Mouse (Mus musculus) stomach, postnatal 0 days (tissue): ENCODE measurements around the gene Gm29666. TPM values are rescaled to one million over a fixed set of nuclear protein-coding genes. Genes with fewer than 3 reads are reported as not detected.
A peak's percentile ranks its signal among the peaks of the same experiment; 100 is the strongest.
"Not testable (repeated sequence)": the region's sequence is repeated elsewhere in the genome, so short reads cannot be mapped to it uniquely, and the experiment has no call there.

Source experiments
- ATAC-seq: fragments of 200-750 bp; cut with Nextera tagmentation; 2 replicates; pipeline ENCODE4 v1.8.0; 2017; ENCODE audit not compliant: low FRiP score, low TSS enrichment
- DNase-seq: peaks from one replicate; pipeline ENCODE4 v3.0.0-alpha.2; 2016; ENCODE audit warnings: low spot score
- H3K27ac ChIP-seq: fragments of 300-500 bp; sonication (generic); replicated peaks from 2 replicates; pipeline ENCODE4 v1.5.1; 2014; ENCODE audit warnings: mild to moderate bottlenecking, control low read depth
- H3K27me3 ChIP-seq: fragments of 300-500 bp; sonication (generic); 2 replicates; pipeline ENCODE4 v1.6.1; 2014; ENCODE audit warnings: low read length; ENCODE audit not compliant: control insufficient read depth, insufficient read depth
- H3K36me3 ChIP-seq: fragments of 300-500 bp; sonication (generic); 2 replicates; pipeline ENCODE4 v1.6.1; 2014; ENCODE audit warnings: low read length, mixed read lengths; ENCODE audit not compliant: control insufficient read depth, insufficient read depth
- H3K4me1 ChIP-seq: fragments of 300-500 bp; sonication (generic); replicated peaks from 2 replicates; pipeline ENCODE4 v1.6.1; 2014; ENCODE audit warnings: antibody characterized with exemption; ENCODE audit not compliant: control insufficient read depth, insufficient read depth
- H3K4me2 ChIP-seq: fragments of 300-500 bp; sonication (generic); replicated peaks from 2 replicates; pipeline ENCODE4 v1.6.1; 2014; ENCODE audit warnings: low read depth, mild to moderate bottlenecking, control low read depth, moderate library complexity
- H3K4me3 ChIP-seq: fragments of 300-500 bp; sonication (generic); 2 replicates; pipeline ENCODE4 v1.5.1; 2014; ENCODE audit warnings: low read depth, low read length, control low read depth
- H3K9ac ChIP-seq: fragments of 300-500 bp; sonication (generic); 2 replicates; pipeline ENCODE4 v1.6.1; 2014; ENCODE audit warnings: mild to moderate bottlenecking, low read length, control low read depth, mixed read lengths
- H3K9me3 ChIP-seq: fragments of 300-500 bp; sonication (generic); 2 replicates; pipeline ENCODE4 v1.6.1; 2016; ENCODE audit warnings: low read length; ENCODE audit not compliant: control insufficient read depth
- CTCF ChIP-seq: IDR thresholded peaks from 2 replicates; pipeline ENCODE4 v1.5.1; 2016; ENCODE audit warnings: antibody characterized with exemption, low read depth, mild to moderate bottlenecking, moderate library complexity
- EP300 ChIP-seq: optimal IDR thresholded peaks from 2 replicates; pipeline ENCODE3; 2016; ENCODE audit warnings: antibody characterized with exemption
- WGBS: fragments of 180-500 bp; shearing (Covaris S2); extraction: QIAGEN DNeasy Blood & Tissue Kit; methylation state at CpG from one replicate; pipeline ENCODE4 v1.1.7; 2014; 5-methylcytosine and 5-hydroxymethylcytosine counted together
- polyA plus RNA-seq: library from polyadenylated mRNA; unstranded; fragments of >200 nt; fragmentation: Nextera tagmentation; extraction: Ambion mirVana; gene quantifications from 2 replicates; pipeline ENCODE4 v1.2.1, GENCODE M21; 2015

The Gm29666 gene
- polyA plus RNA-seq, 1 experiment from 2014 or later: 0.15 TPM

- Histone ChIP-seq H3K4me2 (no peak overlapping the region), H3K4me1 (no peaks in the 10 kb centered on the region), H3K27me3 (no peaks in the 10 kb centered on the region), H3K9me3 (no peaks in the 10 kb centered on the region), H3K4me3 (no peak overlapping the region), H3K9ac (no peak overlapping the region), H3K27ac (no peak overlapping the region), H3K36me3 (no peaks in the 10 kb centered on the region)
- TF ChIP-seq EP300 (no peak), CTCF (no peak)
- WGBS: 23% methylated on average over 7 of the region's 7 CpGs
- ATAC-seq (no peak), DNase-seq (no peak)
Measured at GRCm38 (mm10) chr15:84898077-84898476, 21.8 kb downstream of the Gm29666 start.

DNA sequence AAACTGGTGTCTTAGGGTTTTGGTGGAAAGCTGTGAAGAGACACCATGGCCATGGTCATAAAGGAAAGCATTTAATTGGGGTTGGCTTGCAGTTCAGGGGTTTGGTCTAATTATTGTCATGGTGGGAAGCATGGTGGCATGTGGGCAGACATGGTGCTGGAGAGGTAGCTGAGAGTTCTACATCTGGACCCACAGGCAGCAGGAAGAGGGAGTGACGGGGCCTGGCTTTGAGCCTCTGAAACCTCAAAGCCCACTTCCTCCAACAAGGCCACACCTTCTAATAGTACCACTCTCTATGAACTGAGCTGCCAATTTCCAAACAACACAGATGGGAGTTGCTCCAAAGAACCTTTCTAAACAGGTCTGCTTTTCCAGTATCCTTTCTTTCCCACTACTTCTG, 23.2 kb downstream of the Gm29666 start:
- no peak overlapping the region for H3K4me3 ChIP-seq
- H3K9me3 ChIP-seq: no peaks in the 10 kb centered on the region
- TF ChIP-seq CTCF (no peak), EP300 (no peak)
- 88% methylated on average over 1 of the region's 1 CpGs for WGBS
- no peak overlapping the region for H3K9ac ChIP-seq
- H3K4me2 ChIP-seq: no peak overlapping the region
- ATAC-seq (no peak), DNase-seq (no peak)
- H3K36me3 ChIP-seq: no peaks in the 10 kb centered on the region
- no peaks in the 10 kb centered on the region for H3K27me3 ChIP-seq
- no peak overlapping the region for H3K27ac ChIP-seq
- H3K4me1 ChIP-seq: no peaks in the 10 kb centered on the region

DNA sequence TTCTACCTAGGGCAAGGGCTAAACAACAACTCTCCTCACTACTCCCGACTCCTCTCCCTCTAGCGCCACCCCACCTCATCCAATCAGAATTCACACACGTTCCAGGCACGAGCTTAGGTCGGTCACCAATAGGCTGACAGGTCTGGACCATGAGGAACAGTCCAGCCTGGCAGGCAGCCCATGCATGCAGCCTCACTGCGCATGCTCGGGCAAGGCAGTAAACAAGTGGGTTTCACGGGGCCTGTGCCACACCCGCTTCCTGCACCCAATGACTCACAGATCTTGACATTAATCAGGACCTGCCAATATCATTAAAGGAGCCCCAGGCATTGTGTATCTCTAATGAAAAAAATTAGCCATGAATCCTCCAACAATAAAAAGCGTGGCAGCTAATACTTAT, 23.6 kb downstream of the Gm29666 start:
- not testable (repeated sequence) for H3K36me3 ChIP-seq, H3K9me3 ChIP-seq, H3K9ac ChIP-seq, ATAC-seq, H3K27ac ChIP-seq, H3K27me3 ChIP-seq, H3K4me3 ChIP-seq, H3K4me1 ChIP-seq, H3K4me2 ChIP-seq
- DNase-seq: peak; percentile 26
- 56% methylated on average over 10 of the region's 10 CpGs for WGBS

DNA sequence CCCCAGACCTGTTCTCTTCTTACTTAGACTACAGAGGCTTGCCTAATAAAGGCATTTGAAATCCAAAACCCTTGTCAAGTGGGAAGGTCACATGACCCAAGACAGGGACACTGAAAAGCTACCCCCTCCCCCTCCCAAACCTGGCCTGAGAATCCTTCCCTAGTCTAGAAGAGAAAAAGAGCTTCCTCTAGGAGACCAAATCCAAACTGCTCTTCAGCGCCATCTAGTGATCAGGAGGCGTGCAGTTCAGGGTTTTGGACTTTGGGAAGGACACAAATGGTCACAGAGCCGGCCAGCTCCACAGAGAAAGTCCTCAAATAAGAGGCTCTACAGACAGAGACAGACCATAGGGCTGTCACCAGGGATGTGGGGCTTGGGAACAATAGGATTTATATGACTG, 28.2 kb downstream of the Gm29666 start:
- ATAC-seq (peak; percentile 53; the same call in 1 of the 2 replicates), DNase-seq (peak; percentile 65)
- Histone ChIP-seq H3K4me3 (no peak overlapping the region), H3K4me1 (no peaks in the 10 kb centered on the region), H3K27me3 (no peaks in the 10 kb centered on the region), H3K9ac (no peak overlapping the region), H3K4me2 (no peak overlapping the region), H3K9me3 (no peaks in the 10 kb centered on the region), H3K36me3 (no peaks in the 10 kb centered on the region), H3K27ac (no peak overlapping the region)
- 3% methylated on average over 3 of the region's 3 CpGs for WGBS
- no peak for TF ChIP-seq EP300
- TF ChIP-seq CTCF: peak; percentile 90

DNA sequence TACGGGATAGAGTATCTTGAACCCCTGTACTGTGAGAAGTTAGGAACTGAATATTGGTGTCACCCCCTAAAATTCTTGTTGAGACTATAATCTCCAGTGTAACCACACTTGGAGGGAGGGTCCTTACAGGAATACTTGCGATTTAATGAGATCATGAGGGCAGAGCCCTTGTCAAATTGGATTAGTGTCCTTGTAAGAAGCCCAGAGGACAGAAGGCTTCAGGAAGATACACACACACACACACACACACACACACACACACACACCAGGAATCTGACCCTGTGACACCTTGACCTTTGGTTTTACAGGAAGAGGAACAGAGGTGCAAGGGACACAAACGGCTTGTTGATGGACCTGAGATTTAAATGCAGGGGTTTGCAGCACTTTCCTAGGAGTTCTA, 28.6 kb downstream of the Gm29666 start:
- Histone ChIP-seq H3K9me3 (no peaks in the 10 kb centered on the region), H3K27me3 (no peaks in the 10 kb centered on the region), H3K4me1 (no peaks in the 10 kb centered on the region), H3K36me3 (no peaks in the 10 kb centered on the region), H3K27ac (no peak overlapping the region), H3K4me3 (no peak overlapping the region), H3K4me2 (no peak overlapping the region), H3K9ac (no peak overlapping the region)
- DNase-seq: no peak
- no peak for TF ChIP-seq CTCF
- TF ChIP-seq EP300: no peak
- 53% methylated on average over 3 of the region's 3 CpGs for WGBS
- ATAC-seq: 0 out of 2 replicates have a peak, but pooled peaks have one; percentile 15

DNA sequence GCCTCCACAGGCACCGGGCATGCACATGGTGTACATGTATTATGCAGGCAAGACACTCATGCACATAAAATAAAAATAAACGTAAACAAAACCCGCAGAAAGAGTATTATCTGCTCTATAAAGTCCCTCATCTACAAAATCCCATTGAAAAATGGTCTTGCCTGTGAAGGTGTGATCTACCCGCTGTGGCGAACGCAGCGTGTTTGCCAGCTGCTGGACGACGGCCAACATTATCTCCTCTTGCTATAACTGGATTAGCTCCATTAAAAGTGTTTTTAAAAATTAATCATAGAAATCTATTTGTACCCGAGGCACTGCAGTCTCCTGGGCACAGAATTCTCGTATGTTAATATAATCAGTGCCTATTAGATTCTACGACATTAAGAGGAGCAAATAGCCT, 31.8 kb downstream of the Gm29666 start:
- H3K4me1 ChIP-seq: no peaks in the 10 kb centered on the region
- H3K4me3 ChIP-seq: no peak overlapping the region
- DNase-seq (no peak), ATAC-seq (no peak)
- no peaks in the 10 kb centered on the region for H3K36me3 ChIP-seq
- H3K9me3 ChIP-seq: no peaks in the 10 kb centered on the region
- 45% methylated on average over 12 of the region's 12 CpGs for WGBS
- no peak overlapping the region for H3K27ac ChIP-seq
- H3K27me3 ChIP-seq: no peaks in the 10 kb centered on the region
- H3K9ac ChIP-seq: no peak overlapping the region
- TF ChIP-seq CTCF (no peak), EP300 (no peak)
- H3K4me2 ChIP-seq: no peak overlapping the region
